Mouse (Mus musculus): ENCODE measurements around the gene Lipt1.

- TF ChIP-seq POLR2A (IDR thresholded peaks at IDR 0.05; ENCODE audit: borderline replicate concordance, control insufficient read depth, low read depth, low read length) (no peak), CTCF (IDR thresholded peaks at IDR 0.05; ENCODE audit: control insufficient read depth, insufficient read depth, low read length) (no peak)
These were observed 46.6 kb downstream of the Lipt1 start for GRCm38 (mm10) chr1:37918096-37918495.

Data from bone marrow, adult 2 months (tissue).